9 mouse cellular contexts compared by ENCODE assay signal in the genomic region with DNA sequence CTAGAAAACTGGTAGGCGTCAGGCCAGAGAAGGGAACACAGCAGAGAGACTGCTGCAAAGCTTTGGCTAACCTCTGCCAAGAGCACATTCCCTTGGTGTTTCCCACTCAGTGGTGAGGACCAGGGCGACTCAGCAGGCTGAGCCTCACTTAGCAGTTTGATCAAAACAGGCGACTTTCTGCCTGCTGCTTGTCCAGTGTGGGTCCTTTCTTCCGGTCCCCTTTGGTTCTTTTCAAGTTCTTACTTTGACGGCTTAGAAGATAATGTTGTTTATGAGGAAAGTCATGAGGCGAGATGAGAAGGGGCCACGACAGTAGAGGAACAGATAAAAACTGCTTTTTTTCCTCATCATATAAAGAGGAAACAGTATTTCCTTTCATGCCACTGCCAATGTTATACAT. TPM values are rescaled to one million over a fixed set of nuclear protein-coding genes. Genes with fewer than 3 reads are reported as not detected.
A peak's percentile ranks its signal among the peaks of the same experiment; 100 is the strongest.
DNase-seq lines count a peak whose midpoint lies in the region; ATAC-seq and TF ChIP-seq lines count a peak whose summit lies in the region.
"Had no signal": no experiment of that assay in that cellular context is flagged by ENCODE, and none has a peak within 500 bp of the region (broad histone marks: within the 10 kb centered on the region; RNA-seq: fewer than 3 reads in every experiment).

No protein-coding gene starts in this region.

- peaks cover 4% of the 10 kb centered on the region for H3K4me1 ChIP-seq in thymus, adult 2 months (replicated peaks; ENCODE audit: control insufficient read depth, insufficient read depth, low read length)
- peaks cover 6% of the 10 kb centered on the region; the same call in 1 of the 2 replicates for H3K4me1 ChIP-seq in stomach, embryonic 15.5 days
- H3K4me1 ChIP-seq in forebrain, embryonic 13.5 days: peaks cover 9% of the 10 kb centered on the region

- no peak overlapping the region for H3K4me3 ChIP-seq in thymus, adult 2 months (ENCODE audit: control insufficient read depth, insufficient read depth, low read length)
- no peak overlapping the region for H3K4me3 ChIP-seq in stomach, embryonic 15.5 days (replicated peaks)
- no peak overlapping the region for H3K4me3 ChIP-seq in forebrain, embryonic 13.5 days
- H3K4me3 ChIP-seq: forebrain, embryonic 12.5 days had no signal

- intact Hi-C loops in gastrocnemius, postnatal 14 days (cut with DNase I; ENCODE audit: low total_unique reads): no loop called here

- DNase-seq in thymus, adult 2 months: no peak
- no peak for DNase-seq in thymus, adult 18-20 months
- DNase-seq in gastrocnemius, postnatal 14 days: peak; percentile 64
- peak; percentile 19 to 48 for DNase-seq in kidney, postnatal 25 days
- no peak for DNase-seq in embryo, embryonic 10.5 days (ENCODE audit: low spot score)
- DNase-seq in urinary bladder, adult 18-20 months (ENCODE audit: low spot score in 2 of 2): no peak

- 18% methylated on average over 7 of the region's 7 CpGs for WGBS in thymus, adult 2 months
- 33% methylated on average over 7 of the region's 7 CpGs for WGBS in stomach, embryonic 15.5 days
- WGBS in forebrain, embryonic 13.5 days: 51% methylated on average over 7 of the region's 7 CpGs

- no peaks in the 10 kb centered on the region for H3K36me3 ChIP-seq in thymus, adult 2 months (ENCODE audit: control insufficient read depth, insufficient read depth, low read length)
- no peaks in the 10 kb centered on the region for H3K36me3 ChIP-seq in stomach, embryonic 15.5 days
- no peaks in the 10 kb centered on the region for H3K36me3 ChIP-seq in forebrain, embryonic 13.5 days (ENCODE audit: poor library complexity, severe bottlenecking)
- H3K36me3 ChIP-seq: forebrain, embryonic 12.5 days had no signal

- H3K9me3 ChIP-seq in stomach, embryonic 15.5 days: no peaks in the 10 kb centered on the region
- no peaks in the 10 kb centered on the region for H3K9me3 ChIP-seq in forebrain, embryonic 13.5 days (replicated peaks)
- H3K9me3 ChIP-seq: forebrain, embryonic 12.5 days had no signal

- peak overlapping the region; percentile 5; the same call in 1 of the 2 replicates for H3K27ac ChIP-seq in thymus, adult 2 months (ENCODE audit: control insufficient read depth, insufficient read depth, low read length)
- H3K27ac ChIP-seq in stomach, embryonic 15.5 days: peak overlapping the region; percentile 52; the same call in 1 of the 2 replicates
- no peak overlapping the region for H3K27ac ChIP-seq in forebrain, embryonic 13.5 days
- H3K27ac ChIP-seq: forebrain, embryonic 12.5 days had no signal

- H3K4me2 ChIP-seq in stomach, embryonic 15.5 days: no peak overlapping the region
- no peak overlapping the region for H3K4me2 ChIP-seq in forebrain, embryonic 13.5 days
- H3K4me2 ChIP-seq: forebrain, embryonic 12.5 days had no signal

- no peak for TF ChIP-seq POLR2A in thymus, adult 2 months (IDR thresholded peaks at IDR 0.05; ENCODE audit: control insufficient read depth, extremely low read depth, insufficient read depth, low read length, poor library complexity)

- no peak for ATAC-seq in stomach, embryonic 15.5 days (ENCODE audit: insufficient read depth, low FRiP score, low read depth)
- no peak for ATAC-seq in forebrain, embryonic 13.5 days

- H3K9ac ChIP-seq in stomach, embryonic 15.5 days: no peak overlapping the region
- H3K9ac ChIP-seq in forebrain, embryonic 13.5 days: no peak overlapping the region
- H3K9ac ChIP-seq: forebrain, embryonic 12.5 days had no signal

- no peak for TF ChIP-seq CTCF in thymus, adult 2 months (IDR thresholded peaks at IDR 0.05; ENCODE audit: borderline replicate concordance, control insufficient read depth, extremely low read depth, insufficient read depth, low read length, poor library complexity)

- no peaks in the 10 kb centered on the region for H3K27me3 ChIP-seq in thymus, adult 2 months (ENCODE audit: control insufficient read depth, insufficient read depth, low read length)
- H3K27me3 ChIP-seq in stomach, embryonic 15.5 days (replicated peaks): no peaks in the 10 kb centered on the region
- H3K27me3 ChIP-seq in forebrain, embryonic 13.5 days: no peaks in the 10 kb centered on the region
- H3K27me3 ChIP-seq: forebrain, embryonic 12.5 days had no signal

RNA-seq across cellular contexts. Expression of gene Adk, which starts 49.2 kb away (rescaled TPM):
- polyA plus RNA-seq in thymus, adult 2 months (2012; rRNA removed): 12.7 and 18.5 TPM in 2 replicates
- 100 to 1,000 TPM in 1 of 2 experiments, 10 to 100 TPM in 1; 93.8 to 101 TPM for total RNA-seq in gastrocnemius, postnatal 14 days (2021)
- 167 and 178 TPM in 2 replicates for polyA plus RNA-seq in stomach, embryonic 15.5 days (2015; fragmentation: Nextera tagmentation; extraction: Ambion mirVana)
- polyA plus RNA-seq in forebrain, embryonic 13.5 days (2015; fragmentation: Nextera tagmentation; extraction: Ambion mirVana): 104 and 105 TPM in 2 replicates

RNA-seq across cellular contexts. Expression of gene Ap3m1, which starts 49.3 kb away (rescaled TPM):
- 28.5 and 34.1 TPM in 2 replicates for polyA plus RNA-seq in thymus, adult 2 months (2012; rRNA removed)
- 10 to 100 TPM; 35.9 to 45.5 TPM for total RNA-seq in gastrocnemius, postnatal 14 days (2021)
- polyA plus RNA-seq in stomach, embryonic 15.5 days (2015; fragmentation: Nextera tagmentation; extraction: Ambion mirVana): 60.2 and 63.8 TPM in 2 replicates
- 107 and 125 TPM in 2 replicates for polyA plus RNA-seq in forebrain, embryonic 13.5 days (2015; fragmentation: Nextera tagmentation; extraction: Ambion mirVana)

Comparison
In these comparisons a context has a peak if more than half of its experiments do, and no peak if none do; other contexts are left out.
1. DNase-seq: peak in gastrocnemius, postnatal 14 days (single experiment) and kidney, postnatal 25 days (2 of 2); none in thymus, adult 2 months (single experiment), thymus, adult 18-20 months (0 of 2), embryo, embryonic 10.5 days (single experiment) and urinary bladder, adult 18-20 months (0 of 2).